Mouse (Mus musculus): ENCODE measurements around the gene Vps45.

GRCm38 (mm10) chr3:96060146-96060545 is 1.9 kb upstream of the Vps45 start:
- TF ChIP-seq CTCF (IDR thresholded peaks at IDR 0.05; ENCODE audit: control insufficient read depth, insufficient read depth, low read length) (no peak), POLR2A (IDR thresholded peaks at IDR 0.05; ENCODE audit: borderline replicate concordance, control insufficient read depth, low read depth, low read length) (no peak)

Measured in bone marrow, adult 2 months (tissue).